Mouse (Mus musculus) layer of hippocampus, postnatal 25 days (tissue): ENCODE results near the gene Cckar. TPM values are rescaled to one million over a fixed set of nuclear protein-coding genes. Genes with fewer than 3 reads are reported as not detected.

Experiments used
- DNase-seq, 2 experiments: peaks; one replicate each; pipeline ENCODE4 v3.0.0; 2022; ENCODE audit warnings: mixed read lengths in 2 of 2, low spot score in 1 of 2; ENCODE audit errors: extremely low spot score in 1 of 2
- total RNA-seq, 2 experiments: library from RNA; stranded (reverse); gene quantifications; 2 replicates each; pipeline ENCODE4 v1.2.3; 2021

Cckar gene
- not detected for total RNA-seq

- no peak for DNase-seq
These were observed at the start of gene Cckar for GRCm38 (mm10) chr5:53707235-53708177. TSS of gene Cckar (minus strand) at chr5:53707705.

GRCm38 (mm10) chr5:53744061-53744460 is 36.6 kb upstream of the Cckar start:
- DNase-seq, result no peak

DNA sequence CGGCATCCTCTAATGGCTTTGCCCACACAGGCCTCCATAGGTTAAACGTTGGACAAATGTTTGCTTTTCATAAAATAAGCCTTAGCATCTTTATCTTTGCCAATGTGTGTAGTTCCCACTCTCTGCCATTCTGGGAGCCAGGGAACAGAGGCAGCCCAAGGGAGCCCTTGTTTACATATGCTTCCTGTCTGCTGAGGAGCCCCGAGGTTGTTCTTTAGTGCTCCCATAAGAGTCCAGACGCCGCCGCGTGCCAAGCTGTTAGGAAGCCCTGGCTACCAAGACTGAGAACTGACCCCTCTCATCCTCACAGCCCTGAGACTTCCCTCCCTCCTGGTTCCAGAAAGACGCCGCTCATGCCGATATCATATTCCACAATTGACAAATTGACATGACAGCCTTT is 25.4 kb upstream of the Cckar start:
- no peak for DNase-seq

DNA sequence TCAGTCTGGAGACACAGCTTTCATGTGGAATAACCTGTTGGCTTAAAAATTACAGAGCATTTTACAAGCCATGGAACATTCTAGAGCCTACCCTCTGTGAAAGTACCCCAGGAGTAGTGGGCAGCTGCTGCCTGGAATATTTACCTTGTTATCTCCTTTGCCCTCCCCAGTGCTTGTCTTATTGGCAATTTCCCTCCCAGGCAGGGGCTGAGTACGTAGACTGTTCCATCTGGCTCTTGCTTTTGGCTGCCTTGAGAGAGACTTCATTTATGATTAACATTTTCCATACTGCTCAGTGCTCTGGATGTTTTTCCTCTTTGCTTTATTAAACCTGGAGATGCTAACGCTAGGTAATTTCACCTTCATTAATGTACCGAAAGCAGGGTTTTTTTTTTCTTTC is 20.1 kb upstream of the Cckar start:
- DNase-seq, result no peak

DNA sequence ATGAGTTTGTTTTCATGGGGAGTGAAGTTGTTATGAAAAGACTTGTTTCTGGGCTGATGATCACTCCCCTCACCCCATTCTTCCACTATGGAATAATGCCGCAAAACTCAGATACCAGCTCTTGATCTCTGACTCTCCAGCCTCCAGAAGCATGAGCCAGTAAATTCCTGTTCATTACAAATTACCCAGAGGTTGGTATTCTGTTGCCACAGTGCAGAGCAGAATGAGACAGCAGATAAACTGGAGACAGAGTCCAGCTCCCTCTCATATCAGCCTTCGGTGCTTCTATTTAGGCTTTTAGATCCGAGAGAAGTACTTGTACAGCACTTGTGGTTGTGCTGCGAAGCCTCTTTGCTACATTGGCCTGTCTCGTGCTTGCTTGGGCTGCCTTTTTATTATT is 18.5 kb upstream of the Cckar start:
- DNase-seq, result no peak

DNA sequence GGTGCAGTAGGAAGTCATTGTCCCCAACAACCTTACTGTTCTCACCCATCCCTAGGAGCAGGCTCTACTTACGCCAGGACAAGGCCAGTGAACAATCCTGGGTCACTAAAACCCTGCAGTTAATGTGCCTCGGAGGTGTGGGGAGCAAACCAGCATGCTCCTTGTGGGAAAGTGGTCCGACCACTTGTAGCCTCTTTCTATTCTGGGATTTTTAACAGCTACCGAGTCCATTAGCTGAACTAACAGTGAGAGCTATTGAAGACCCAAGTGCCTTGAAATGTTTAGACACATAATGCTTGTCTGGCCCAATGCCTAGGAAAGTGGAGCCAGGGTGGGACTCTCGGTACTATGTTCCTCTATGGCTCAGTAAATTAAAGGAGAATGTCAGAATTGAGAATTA is 9.0 kb upstream of the Cckar start:
- no peak for DNase-seq

GRCm38 (mm10) chr5:53711277-53711676 is 3.8 kb upstream of the Cckar start:
- DNase-seq, result no peak

- DNase-seq, result no peak
These were observed 686 bp upstream of the Cckar start for GRCm38 (mm10) chr5:53708191-53708590.

GRCm38 (mm10) chr5:53702686-53703085 is 4.8 kb downstream of the Cckar start:
- peak; percentile 16 to 22 for DNase-seq

DNA sequence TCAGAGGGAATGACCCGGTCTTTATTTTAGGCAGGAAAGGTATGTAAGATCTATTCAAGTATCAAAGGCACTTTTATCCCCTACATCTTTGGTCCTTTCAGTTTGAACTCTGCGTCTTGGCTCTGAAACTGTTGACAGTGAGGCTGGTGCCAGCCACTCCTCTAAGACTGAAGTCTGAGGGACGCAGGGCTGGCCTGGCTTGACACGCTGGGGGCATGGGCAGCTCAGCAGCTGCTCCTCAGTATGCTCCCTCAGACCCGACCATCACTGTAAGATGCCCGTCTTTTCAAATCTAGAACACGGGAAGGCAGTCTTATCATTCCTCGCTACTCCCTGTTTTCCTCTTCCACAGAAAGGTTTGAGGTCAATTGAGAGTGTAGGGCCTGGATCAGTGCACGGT is 9.7 kb downstream of the Cckar start:
- no peak for DNase-seq

DNA sequence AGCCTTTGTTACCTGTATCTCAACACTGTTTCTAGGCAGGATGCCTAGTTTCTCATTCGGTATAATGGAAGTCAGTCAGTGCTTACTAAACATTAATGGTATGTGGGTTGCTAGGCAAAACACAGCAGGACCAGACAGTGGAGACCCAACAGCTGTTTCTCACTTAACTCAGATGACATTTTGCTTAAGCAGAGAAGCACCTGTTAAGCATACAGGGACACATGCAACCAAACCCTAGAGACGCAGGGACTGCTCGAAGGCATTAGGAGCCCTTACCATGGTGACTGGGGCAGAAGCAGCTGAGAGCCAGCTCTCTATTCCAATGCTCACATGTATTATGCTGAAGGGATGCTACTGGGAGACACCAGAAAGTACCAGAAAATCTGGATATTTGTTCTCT is 10.8 kb downstream of the Cckar start:
- no peak for DNase-seq

GRCm38 (mm10) chr5:53692662-53693061 is 14.8 kb downstream of the Cckar start:
- DNase-seq, result no peak

- no peak for DNase-seq
These were observed 15.4 kb downstream of the Cckar start for GRCm38 (mm10) chr5:53692100-53692499.

DNA sequence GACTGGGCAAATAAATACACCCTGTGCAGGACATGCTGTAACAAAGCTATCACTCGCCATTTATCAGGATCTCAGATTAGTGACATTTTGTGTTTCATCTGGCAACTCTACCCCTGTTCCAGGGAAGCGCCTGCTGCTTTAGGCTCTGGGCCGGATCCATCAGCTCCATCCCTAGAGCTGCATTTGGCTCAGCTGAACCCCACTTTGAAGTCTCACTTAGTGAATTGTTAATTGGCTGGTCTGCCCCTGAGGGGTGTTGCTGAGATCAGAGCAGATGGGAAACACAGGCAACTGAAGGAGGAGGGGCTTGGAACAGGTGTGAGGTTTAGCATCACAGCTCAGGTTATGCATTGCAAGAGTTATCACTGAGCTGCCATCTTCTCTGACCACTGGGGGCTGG is 15.9 kb downstream of the Cckar start:
- DNase-seq, result no peak

DNA sequence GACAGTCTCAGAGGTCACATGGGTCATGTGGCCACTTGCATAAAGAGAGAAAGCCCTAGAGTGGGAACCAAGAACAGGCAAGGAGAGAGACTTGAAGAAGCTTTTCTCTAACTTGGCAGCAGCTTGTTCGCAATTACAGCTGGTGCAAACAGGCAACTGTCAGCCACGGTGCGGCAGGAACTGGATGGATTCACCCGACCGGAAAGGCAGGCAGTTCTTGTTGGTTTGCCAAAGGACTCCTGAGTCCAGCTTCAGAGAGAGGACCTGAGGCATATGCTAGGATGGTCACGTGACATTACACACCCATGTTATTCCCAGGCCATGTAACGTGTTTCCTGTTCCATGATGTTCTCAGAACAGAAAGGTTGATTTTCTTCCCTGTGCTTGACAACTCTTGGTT is 19.2 kb downstream of the Cckar start:
- no peak for DNase-seq

DNA sequence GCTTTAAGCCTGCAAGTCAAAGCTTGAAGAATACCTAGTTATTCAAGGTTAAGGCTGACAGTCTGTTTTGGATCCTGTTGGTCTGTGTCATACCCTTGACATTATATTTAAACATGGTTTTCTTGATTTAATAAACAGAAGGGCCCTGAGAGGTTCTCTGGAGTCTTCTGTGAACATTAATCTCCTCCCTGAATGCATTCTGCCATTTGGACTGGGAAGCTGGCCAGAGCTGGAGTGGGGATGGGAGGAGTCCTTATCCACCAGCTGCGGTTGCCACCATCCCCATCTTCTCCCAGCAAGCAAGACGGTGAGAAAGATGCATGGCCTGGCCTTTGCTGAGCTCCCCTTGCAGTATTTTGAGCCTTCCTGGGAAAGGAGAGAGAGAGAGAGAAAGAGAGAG is 21.1 kb downstream of the Cckar start:
- no peak for DNase-seq

DNA sequence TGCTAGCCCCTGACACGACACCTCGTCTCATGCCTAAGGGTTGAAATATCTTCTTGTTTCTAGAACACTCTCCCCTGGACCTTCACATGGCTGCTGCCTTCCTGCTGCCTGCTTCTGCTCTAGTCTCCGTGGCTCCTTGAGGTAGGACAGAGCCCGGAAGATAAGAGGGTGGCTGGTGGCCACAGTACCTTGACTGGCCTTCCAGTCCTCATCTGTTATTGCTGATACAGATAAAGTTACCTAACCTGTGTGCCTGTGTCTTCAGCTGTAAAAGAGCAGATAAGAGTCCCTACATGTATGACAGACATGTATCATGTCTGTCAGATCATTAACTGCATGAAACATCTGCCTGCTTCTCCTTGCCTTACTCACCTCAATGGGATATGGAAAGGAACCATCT is 21.9 kb downstream of the Cckar start:
- no peak for DNase-seq

GRCm38 (mm10) chr5:53684417-53684816 is 23.1 kb downstream of the Cckar start:
- no peak for DNase-seq

GRCm38 (mm10) chr5:53683916-53684315 is 23.6 kb downstream of the Cckar start:
- DNase-seq, result no peak

DNA sequence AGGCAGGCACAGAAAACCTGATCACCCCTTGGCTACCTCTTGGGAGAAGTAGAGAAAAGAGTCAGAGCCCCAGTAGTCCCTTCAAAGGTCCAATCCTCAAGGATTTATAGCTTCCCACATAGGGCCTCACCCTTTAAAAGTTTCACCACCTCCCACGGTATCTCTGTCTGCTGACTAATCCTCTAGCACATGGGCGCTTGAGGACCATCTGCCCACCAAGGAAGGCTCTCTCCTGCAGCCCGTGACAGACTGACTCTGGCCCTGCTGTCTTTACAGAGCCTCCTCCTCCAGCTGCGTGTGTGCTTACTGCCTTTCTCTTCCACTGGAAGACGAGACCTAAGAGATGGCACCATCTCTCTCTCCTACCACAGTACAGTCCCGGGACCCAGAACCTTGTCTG is 27.9 kb downstream of the Cckar start:
- DNase-seq, result no peak

GRCm38 (mm10) chr5:53678036-53678767 is 29.3 kb downstream of the Cckar start:
- no peak for DNase-seq

DNA sequence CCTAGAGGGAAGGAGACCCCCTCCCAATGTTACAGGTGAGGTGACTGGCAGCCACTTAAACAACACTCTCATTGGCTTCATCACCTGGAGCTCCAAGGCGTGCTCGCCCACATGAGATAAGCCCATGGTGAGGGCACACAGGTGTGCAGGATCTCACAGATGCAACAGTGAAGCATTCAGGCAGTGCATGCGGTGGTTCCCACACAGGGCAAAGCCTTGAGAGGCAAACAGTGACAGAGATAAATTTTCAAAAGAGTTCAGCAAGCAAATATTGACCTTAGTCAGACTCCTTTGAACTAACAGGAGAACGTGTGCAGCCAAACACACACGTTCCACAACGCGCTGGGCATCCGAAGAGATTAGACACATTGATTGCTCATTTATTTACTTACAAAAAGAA is 30.8 kb downstream of the Cckar start:
- no peak for DNase-seq
